Mouse (Mus musculus) left cerebral cortex, postnatal 36 days (tissue): ENCODE results near the gene Plch2. TPM values are rescaled to one million over a fixed set of nuclear protein-coding genes. Genes with fewer than 3 reads are reported as not detected.
"Not testable (repeated sequence)": the region's sequence is repeated elsewhere in the genome, so short reads cannot be mapped to it uniquely, and the experiment has no call there.

Experiments used
- DNase-seq, 2 experiments: peaks; one replicate each; pipeline ENCODE4 v3.0.0; 2021 to 2022; ENCODE audit warnings: low spot score in 2 of 2, mixed read lengths in 1 of 2
- intact Hi-C: fragments of 180-260 bp; cut with DNase I; formaldehyde crosslinking; loops from one replicate; pipeline ENCODE4 v1.15.1; 2025
- total RNA-seq, 2 experiments: library from RNA; stranded (reverse); gene quantifications; 2 replicates each; pipeline ENCODE4 v1.2.3; 2021

Gene Plch2
- 10 to 100 TPM; 63.2 to 92.6 TPM for total RNA-seq

- intact Hi-C loops = no loop called here
- DNase-seq = no peak
Measured at GRCm38 (mm10) chr4:155056724-155057123, at the start of gene Plch2. Gene Plch2, minus strand, starts transcription at chr4:155056784.

GRCm38 (mm10) chr4:155098572-155098971 is 42.0 kb upstream of the Plch2 start:
- no peak for DNase-seq
- intact Hi-C loops = loop anchor here (5.0 kb wide), 1 partner anchor 54 kb away; no protein-coding TSS in a partner anchor

GRCm38 (mm10) chr4:155097452-155097851 is 40.9 kb upstream of the Plch2 start:
- intact Hi-C loops = loop anchor here (5.0 kb wide), 1 partner anchor 55 kb away; no protein-coding TSS in a partner anchor

GRCm38 (mm10) chr4:155095967-155096366 is 39.4 kb upstream of the Plch2 start:
- intact Hi-C loops = loop anchor here (1.0 to 5.0 kb wide), 2 partner anchors 56 to 153 kb away; partner anchors contain the start of gene Faap20
- DNase-seq = no peak

More at GRCm38 (mm10) chr4:155097452-155097851, 40.9 kb upstream of the Plch2 start:
- no peak for DNase-seq

- intact Hi-C loops = loop anchor here (1.0 to 5.0 kb wide), 2 partner anchors 57 to 154 kb away; partner anchors contain the start of gene Faap20
- DNase-seq = peak; percentile 82 to 85
Measured at GRCm38 (mm10) chr4:155095238-155095900, 38.8 kb upstream of the Plch2 start.

GRCm38 (mm10) chr4:155094565-155094964 is 38.0 kb upstream of the Plch2 start:
- intact Hi-C loops = no loop called here
- no peak for DNase-seq

- no peak for DNase-seq
- intact Hi-C loops = no loop called here
Measured at GRCm38 (mm10) chr4:155093431-155094149, 37.0 kb upstream of the Plch2 start.

GRCm38 (mm10) chr4:155092718-155093430 is 36.3 kb upstream of the Plch2 start:
- DNase-seq = no peak
- intact Hi-C loops = no loop called here

- intact Hi-C loops = no loop called here
- DNase-seq = no peak
Measured at GRCm38 (mm10) chr4:155090688-155091449, 34.3 kb upstream of the Plch2 start.

- DNase-seq = no peak
Measured at GRCm38 (mm10) chr4:155090147-155090546, 33.6 kb upstream of the Plch2 start.

GRCm38 (mm10) chr4:155089241-155089640 is 32.7 kb upstream of the Plch2 start:
- no peak for DNase-seq
- intact Hi-C loops = loop anchor here (5.0 kb wide), 1 partner anchor 218 kb away; no protein-coding TSS in a partner anchor

More at GRCm38 (mm10) chr4:155090147-155090546, 33.6 kb upstream of the Plch2 start:
- intact Hi-C loops = no loop called here

- DNase-seq = peak; percentile 100
Measured at GRCm38 (mm10) chr4:155086108-155087024, 29.8 kb upstream of the Plch2 start, which contains the start of the genes Rer1 and Morn1. Gene Rer1, minus strand, starts transcription at chr4:155086382. Gene Morn1, plus strand, starts transcription at chr4:155086577.

GRCm38 (mm10) chr4:155085206-155086107 is 28.9 kb upstream of the Plch2 start:
- DNase-seq = no peak
- intact Hi-C loops = loop anchor here (5.0 kb wide), 1 partner anchor 222 kb away; no protein-coding TSS in a partner anchor

More at GRCm38 (mm10) chr4:155086108-155087024, 29.8 kb upstream of the Plch2 start, which contains the start of the genes Rer1 and Morn1:
- intact Hi-C loops = loop anchor here (5.0 kb wide), 1 partner anchor 221 kb away; no protein-coding TSS in a partner anchor

- intact Hi-C loops = no loop called here
- no peak for DNase-seq
Measured at GRCm38 (mm10) chr4:155084351-155084750, 27.8 kb upstream of the Plch2 start.

- intact Hi-C loops = no loop called here
- DNase-seq = no peak
Measured at GRCm38 (mm10) chr4:155083553-155083952, 27.0 kb upstream of the Plch2 start.

GRCm38 (mm10) chr4:155079666-155080065 is 23.1 kb upstream of the Plch2 start:
- intact Hi-C loops = no loop called here
- DNase-seq = no peak

GRCm38 (mm10) chr4:155078808-155079207 is 22.2 kb upstream of the Plch2 start:
- intact Hi-C loops, DNase-seq: not testable (repeated sequence)
